Mouse (Mus musculus): ENCODE data around the gene Cacng8. TPM values are rescaled to one million over a fixed set of nuclear protein-coding genes. Genes with fewer than 3 reads are reported as not detected.

Cacng8 gene
- polyA plus RNA-seq, 1 experiment from 2014 or later, result 16.4 TPM

- WGBS, result 53% methylated on average over 11 of the region's 11 CpGs
- no peak overlapping the region for H3K4me2 ChIP-seq (ENCODE audit: low read length)
Measured at GRCm38 (mm10) chr7:3453486-3454183, 63.2 kb downstream of the Cacng8 start.

GRCm38 (mm10) chr7:3457111-3457840 is 66.8 kb downstream of the Cacng8 start:
- WGBS, result 95% methylated on average over 10 of the region's 10 CpGs
- Histone ChIP-seq H3K36me3 (ENCODE audit: control insufficient read depth, insufficient read depth) (no peaks in the 10 kb centered on the region), H3K4me2 (ENCODE audit: low read length) (no peak overlapping the region), H3K4me3 (replicated peaks; ENCODE audit: low read length) (no peak overlapping the region), H3K9ac (replicated peaks; ENCODE audit: low read depth, low read length) (no peak overlapping the region), H3K27ac (ENCODE audit: low read length) (no peak overlapping the region), H3K9me3 (ENCODE audit: control insufficient read depth, low read length) (no peaks in the 10 kb centered on the region), H3K27me3 (replicated peaks; ENCODE audit: control insufficient read depth, insufficient read depth, low read length) (no peaks in the 10 kb centered on the region), H3K4me1 (replicated peaks; ENCODE audit: control insufficient read depth, insufficient read depth, low read length) (no peaks in the 10 kb centered on the region)
- no peak for ATAC-seq

More at GRCm38 (mm10) chr7:3453486-3454183, 63.2 kb downstream of the Cacng8 start:
- Histone ChIP-seq H3K9ac (replicated peaks; ENCODE audit: low read depth, low read length) (no peak overlapping the region), H3K36me3 (ENCODE audit: control insufficient read depth, insufficient read depth) (no peaks in the 10 kb centered on the region), H3K27ac (ENCODE audit: low read length) (no peak overlapping the region), H3K4me1 (replicated peaks; ENCODE audit: control insufficient read depth, insufficient read depth, low read length) (no peaks in the 10 kb centered on the region), H3K27me3 (replicated peaks; ENCODE audit: control insufficient read depth, insufficient read depth, low read length) (no peaks in the 10 kb centered on the region), H3K4me3 (replicated peaks; ENCODE audit: low read length) (no peak overlapping the region), H3K9me3 (ENCODE audit: control insufficient read depth, low read length) (no peaks in the 10 kb centered on the region)
- ATAC-seq, result no peak

GRCm38 (mm10) chr7:3457841-3458217 is 67.3 kb downstream of the Cacng8 start:
- 82% methylated on average over 9 of the region's 9 CpGs for WGBS
- H3K4me1 ChIP-seq (replicated peaks; ENCODE audit: control insufficient read depth, insufficient read depth, low read length), result no peaks in the 10 kb centered on the region

GRCm38 (mm10) chr7:3460261-3460660 is 69.8 kb downstream of the Cacng8 start:
- Histone ChIP-seq H3K27me3 (replicated peaks; ENCODE audit: control insufficient read depth, insufficient read depth, low read length) (no peaks in the 10 kb centered on the region), H3K27ac (ENCODE audit: low read length) (no peak overlapping the region), H3K9me3 (ENCODE audit: control insufficient read depth, low read length) (no peaks in the 10 kb centered on the region), H3K4me2 (ENCODE audit: low read length) (no peak overlapping the region), H3K9ac (replicated peaks; ENCODE audit: low read depth, low read length) (no peak overlapping the region), H3K4me3 (replicated peaks; ENCODE audit: low read length) (no peak overlapping the region), H3K4me1 (replicated peaks; ENCODE audit: control insufficient read depth, insufficient read depth, low read length) (no peaks in the 10 kb centered on the region), H3K36me3 (ENCODE audit: control insufficient read depth, insufficient read depth) (no peaks in the 10 kb centered on the region)
- WGBS, result 86% methylated on average over 8 of the region's 8 CpGs
- ATAC-seq, result no peak

More at GRCm38 (mm10) chr7:3457841-3458217, 67.3 kb downstream of the Cacng8 start:
- H3K36me3 ChIP-seq (ENCODE audit: control insufficient read depth, insufficient read depth), result no peaks in the 10 kb centered on the region
- no peak overlapping the region for H3K9ac ChIP-seq (replicated peaks; ENCODE audit: low read depth, low read length)
- no peaks in the 10 kb centered on the region for H3K27me3 ChIP-seq (replicated peaks; ENCODE audit: control insufficient read depth, insufficient read depth, low read length)
- no peak overlapping the region for H3K4me2 ChIP-seq (ENCODE audit: low read length)
- ATAC-seq, result no peak
- H3K27ac ChIP-seq (ENCODE audit: low read length), result no peak overlapping the region
- no peak overlapping the region for H3K4me3 ChIP-seq (replicated peaks; ENCODE audit: low read length)
- H3K9me3 ChIP-seq (ENCODE audit: control insufficient read depth, low read length), result no peaks in the 10 kb centered on the region

GRCm38 (mm10) chr7:3463306-3463705 is 72.8 kb downstream of the Cacng8 start:
- Histone ChIP-seq H3K27me3 (replicated peaks; ENCODE audit: control insufficient read depth, insufficient read depth, low read length) (no peaks in the 10 kb centered on the region), H3K9me3 (ENCODE audit: control insufficient read depth, low read length) (no peaks in the 10 kb centered on the region), H3K36me3 (ENCODE audit: control insufficient read depth, insufficient read depth) (no peaks in the 10 kb centered on the region), H3K4me3 (replicated peaks; ENCODE audit: low read length) (no peak overlapping the region), H3K9ac (replicated peaks; ENCODE audit: low read depth, low read length) (no peak overlapping the region), H3K4me2 (ENCODE audit: low read length) (no peak overlapping the region), H3K4me1 (replicated peaks; ENCODE audit: control insufficient read depth, insufficient read depth, low read length) (no peaks in the 10 kb centered on the region), H3K27ac (ENCODE audit: low read length) (no peak overlapping the region)
- ATAC-seq, result no peak
- 80% methylated on average over 4 of the region's 4 CpGs for WGBS

Small RNA genes lying within 50 kb of the gene (microRNA-seq; reads per million reads assigned to microRNA genes)
- gene Gm23450, result 44.7 reads per million, percentile 43 among the genes with 10 or more reads in this experiment

Other genes with a start within 250 kb of the Cacng8 start
- gene AU018091, start 221.5 kb upstream of the Cacng8 start, polyA plus RNA-seq (2015; fragmentation: Nextera tagmentation; extraction: Ambion mirVana), result not detected in 2 replicates
- not detected in 2 replicates for gene Nlrp12, start 140.9 kb upstream of the Cacng8 start, polyA plus RNA-seq (2015; fragmentation: Nextera tagmentation; extraction: Ambion mirVana)
- gene Myadm, start 101.6 kb upstream of the Cacng8 start, polyA plus RNA-seq (2015; fragmentation: Nextera tagmentation; extraction: Ambion mirVana), result 24.3 and 25.4 TPM in 2 replicates
- 2.7 and 3.5 TPM in 2 replicates for gene Prkcg, start 101.5 kb upstream of the Cacng8 start, polyA plus RNA-seq (2015; fragmentation: Nextera tagmentation; extraction: Ambion mirVana)
- 2.8 and 4.3 TPM in 2 replicates for gene Cacng7, start 57.7 kb upstream of the Cacng8 start, polyA plus RNA-seq (2015; fragmentation: Nextera tagmentation; extraction: Ambion mirVana)
- 0.14 TPM in 1 of 2 replicates, not detected in the other for gene Cacng6, start 33.5 kb downstream of the Cacng8 start, polyA plus RNA-seq (2015; fragmentation: Nextera tagmentation; extraction: Ambion mirVana)
- gene Tarm1, start 111.9 kb downstream of the Cacng8 start, polyA plus RNA-seq (2015; fragmentation: Nextera tagmentation; extraction: Ambion mirVana), result not detected in 2 replicates
- 0.17 and 0.46 TPM in 2 replicates for gene Oscar, start 225.5 kb downstream of the Cacng8 start, polyA plus RNA-seq (2015; fragmentation: Nextera tagmentation; extraction: Ambion mirVana)
- gene Ndufa3, start 226.7 kb downstream of the Cacng8 start, polyA plus RNA-seq (2015; fragmentation: Nextera tagmentation; extraction: Ambion mirVana), result 314 and 357 TPM in 2 replicates
- gene Tfpt, start 239.2 kb downstream of the Cacng8 start, polyA plus RNA-seq (2015; fragmentation: Nextera tagmentation; extraction: Ambion mirVana), result 30.4 and 31.9 TPM in 2 replicates
- 99.5 and 109 TPM in 2 replicates for gene Prpf31, start 239.3 kb downstream of the Cacng8 start, polyA plus RNA-seq (2015; fragmentation: Nextera tagmentation; extraction: Ambion mirVana)

Measured in forebrain, embryonic 16.5 days (tissue).